Mouse (Mus musculus) common myeloid progenitor, adult 5-6 weeks (primary cell): ENCODE measurements around the gene Adgrg5. TPM values are rescaled to one million over a fixed set of nuclear protein-coding genes. Genes with fewer than 3 reads are reported as not detected.

Experiments used
- ATAC-seq: replicated peaks from 2 replicates; pipeline ENCODE4 v1.8.0; 2016; ENCODE audit warnings: low read depth, mild to moderate bottlenecking, moderate TSS enrichment, inconsistent platforms; ENCODE audit not compliant: poor library complexity, severe bottlenecking
- total RNA-seq: library from RNA; stranded (forward); fragments of 200-1000, 187-1606 nt; gene quantifications from 2 replicates; pipeline ENCODE4 v1.2.3, GENCODE M21; 2017

Adgrg5 gene
- 0.05 TPM in 1 of 2 replicates, not detected in the other for total RNA-seq

DNA sequence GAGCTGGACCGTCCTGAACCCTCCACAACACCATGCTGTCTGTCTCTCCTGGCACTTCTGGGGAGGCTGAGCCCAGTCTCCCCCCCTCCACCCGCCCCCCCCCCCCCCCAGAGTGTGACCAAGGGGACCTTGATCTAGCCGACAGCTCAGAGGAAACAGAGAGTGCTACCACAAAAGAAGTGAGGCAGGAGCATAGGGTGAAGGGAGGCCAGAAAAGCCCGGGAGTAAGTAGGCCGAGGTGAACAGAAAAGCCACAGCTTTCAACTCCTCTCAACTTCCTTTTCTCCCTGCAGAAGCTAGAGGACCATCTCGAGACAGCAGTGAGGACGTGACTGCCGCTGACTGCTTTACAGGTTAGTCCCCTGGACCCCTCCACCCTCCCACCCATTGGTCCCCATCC, at the start of gene Adgrg5:
Gene Adgrg5 (plus strand): TSS at position 290 of the 400 bp plus-strand sequence.
- peak; percentile 15 for ATAC-seq

- peak; percentile 40 for ATAC-seq
Measured at GRCm38 (mm10) chr8:94874358-94874757, 49.1 kb upstream of the Adgrg5 start.

DNA sequence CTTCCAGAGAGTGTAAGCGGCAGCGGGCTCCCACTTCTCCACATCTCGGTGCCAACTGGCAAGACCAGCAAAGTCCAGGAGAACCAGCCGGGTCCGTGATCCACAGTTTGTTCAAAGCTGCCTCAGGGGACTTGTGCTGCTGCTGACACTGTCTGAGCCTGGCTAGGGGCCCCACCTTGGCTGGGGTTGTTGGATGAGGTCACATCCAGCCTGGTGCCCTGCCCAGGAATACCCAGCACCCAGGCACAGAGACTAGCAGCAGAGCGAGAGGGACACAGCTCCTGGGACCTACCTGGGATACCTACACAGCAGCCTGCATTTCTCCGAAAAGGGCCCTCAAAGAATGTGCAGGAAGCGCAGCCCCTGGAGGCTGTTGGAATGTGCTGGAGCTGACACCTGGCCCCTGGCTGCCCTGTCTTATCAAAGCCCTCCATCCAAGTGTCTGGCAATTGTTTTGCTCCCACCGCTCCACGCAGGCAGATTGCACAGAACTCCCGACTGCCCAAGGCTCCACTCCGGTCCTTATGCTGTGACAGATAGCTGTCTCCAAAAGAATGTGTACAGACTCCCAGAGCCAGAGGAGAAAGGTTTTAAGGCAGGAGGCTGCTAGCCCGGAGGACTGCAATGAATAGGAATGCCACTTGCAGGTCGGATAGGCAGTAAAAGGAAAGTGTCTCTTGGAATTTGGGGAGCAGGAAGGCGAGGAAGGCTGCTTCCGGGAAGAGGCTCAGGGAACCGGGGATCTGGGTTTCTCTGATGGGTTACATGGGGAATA, 48.2 kb upstream of the Adgrg5 start:
- ATAC-seq: no peak

DNA sequence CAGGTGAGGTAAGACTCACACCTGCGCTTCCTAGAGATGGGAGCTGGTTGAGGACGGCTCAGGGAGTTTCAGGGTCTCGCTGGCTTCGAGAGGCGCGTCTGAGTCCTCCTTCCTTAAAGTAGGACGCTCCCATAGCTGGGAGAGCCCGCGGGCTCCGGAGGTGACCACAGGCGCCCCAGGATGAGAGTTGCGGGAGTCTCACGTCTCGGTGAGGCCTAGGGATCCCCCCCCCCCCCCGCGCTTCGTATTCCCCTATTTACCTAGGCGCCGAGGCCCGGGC, 47.7 kb upstream of the Adgrg5 start:
- ATAC-seq: no peak

GRCm38 (mm10) chr8:94876197-94876730, 47.2 kb upstream of the Adgrg5 start, which contains the start of gene Dok4:
Gene Dok4 (minus strand): TSS chr8:94876330.
- ATAC-seq: peak; percentile 74

GRCm38 (mm10) chr8:94876820-94877219, 46.7 kb upstream of the Adgrg5 start:
- ATAC-seq: no peak

GRCm38 (mm10) chr8:94880742-94881141, 42.8 kb upstream of the Adgrg5 start:
- ATAC-seq: no peak

DNA sequence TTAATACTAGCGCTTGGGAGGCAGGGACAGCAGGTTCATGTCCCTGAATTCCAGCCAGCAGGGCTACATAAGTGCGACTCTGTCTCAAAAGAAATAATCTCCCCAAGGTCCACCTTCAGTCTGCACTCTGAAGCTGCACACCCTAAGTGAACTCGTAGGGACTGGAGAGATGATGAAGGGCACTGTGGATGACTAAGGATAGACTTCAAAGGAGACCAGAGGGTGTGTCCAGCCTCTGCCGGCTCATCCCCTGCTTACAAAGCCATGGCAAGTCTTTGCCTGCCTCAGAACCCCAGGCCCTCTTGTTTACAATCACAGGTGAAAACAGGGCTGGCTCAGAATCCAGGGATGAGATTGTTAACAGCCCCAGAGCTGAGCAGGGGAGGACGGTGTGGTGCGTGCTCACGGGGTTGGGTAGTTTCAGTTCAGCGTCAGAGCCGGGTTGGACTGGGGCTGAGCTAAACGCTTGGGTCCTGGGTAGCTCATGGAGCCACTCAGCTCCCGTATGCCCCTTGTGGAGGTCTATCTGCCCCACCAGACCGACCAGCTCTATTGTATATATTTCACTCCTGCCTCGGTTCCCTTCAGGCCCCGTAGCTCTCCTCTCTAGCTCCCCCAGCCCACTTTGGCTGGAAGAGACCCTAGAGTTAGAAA, 35.0 kb upstream of the Adgrg5 start:
- peak; percentile 89 for ATAC-seq

DNA sequence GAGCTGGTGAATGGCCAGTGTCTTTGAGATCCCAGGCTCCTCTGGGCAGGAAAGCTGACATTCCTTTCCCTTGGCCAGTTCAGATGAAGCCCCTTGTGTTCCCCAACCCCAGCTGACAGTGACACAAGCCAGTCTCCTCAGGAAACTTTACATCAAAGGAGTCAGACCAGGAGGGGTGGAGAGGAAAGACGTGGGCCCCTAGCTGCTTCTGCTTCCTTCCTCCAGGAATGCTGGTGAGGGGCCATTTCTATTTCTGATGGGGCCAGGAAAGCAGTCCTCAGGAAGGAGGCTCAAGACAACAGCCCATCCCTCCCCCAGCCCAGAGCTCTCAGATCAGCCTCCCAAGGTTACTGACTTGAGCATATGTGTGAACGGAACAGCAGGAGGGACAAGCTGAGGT, 30.6 kb upstream of the Adgrg5 start:
- no peak for ATAC-seq

DNA sequence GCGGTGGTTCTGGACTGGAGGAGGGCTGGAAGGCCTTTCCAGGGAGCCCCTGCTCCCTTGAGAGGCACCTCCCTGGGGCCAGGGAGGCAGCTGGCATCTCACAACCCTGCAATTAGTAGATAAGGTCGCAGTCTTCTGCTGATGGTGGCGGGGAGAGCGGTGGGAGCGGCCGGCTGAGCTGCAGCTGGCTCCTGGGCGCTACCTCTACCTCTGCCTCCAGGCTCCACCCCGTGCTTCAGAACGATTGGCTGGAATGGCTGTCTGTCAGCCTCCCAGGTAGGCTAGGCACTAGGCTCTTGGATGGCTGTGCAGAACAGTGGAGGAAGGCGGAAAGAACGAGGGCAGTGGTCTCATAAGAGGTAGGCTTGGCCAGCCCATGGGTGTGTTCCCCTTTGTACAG, 24.2 kb upstream of the Adgrg5 start:
- peak; percentile 90 for ATAC-seq

- no peak for ATAC-seq
Measured at GRCm38 (mm10) chr8:94900617-94901016, 22.9 kb upstream of the Adgrg5 start.

- no peak for ATAC-seq
Measured at GRCm38 (mm10) chr8:94901031-94901430, 22.5 kb upstream of the Adgrg5 start.

DNA sequence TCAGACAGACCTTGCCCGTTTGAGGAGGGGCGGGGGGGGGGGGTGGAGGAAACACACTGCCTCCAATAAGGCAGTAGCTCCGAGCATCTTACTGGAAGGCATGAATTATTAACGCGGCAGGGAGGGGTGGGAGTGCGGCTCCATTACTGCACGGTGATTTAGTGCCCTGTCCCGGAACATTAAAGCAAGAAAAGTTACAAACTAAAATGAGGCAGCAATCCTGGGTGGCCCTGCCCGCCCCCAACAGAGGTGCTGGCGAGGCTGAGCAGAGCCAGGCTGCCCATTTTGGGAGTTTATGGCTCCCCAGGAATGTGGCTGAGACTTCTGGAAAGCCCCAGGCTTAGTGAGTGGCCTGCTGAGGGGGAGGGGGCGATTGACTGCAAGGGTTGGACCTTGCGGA, 19.8 kb upstream of the Adgrg5 start:
- no peak for ATAC-seq

- ATAC-seq: no peak
Measured at GRCm38 (mm10) chr8:94904450-94905175, 18.9 kb upstream of the Adgrg5 start.

- ATAC-seq: no peak
Measured at GRCm38 (mm10) chr8:94907591-94908300, 15.7 kb upstream of the Adgrg5 start.

DNA sequence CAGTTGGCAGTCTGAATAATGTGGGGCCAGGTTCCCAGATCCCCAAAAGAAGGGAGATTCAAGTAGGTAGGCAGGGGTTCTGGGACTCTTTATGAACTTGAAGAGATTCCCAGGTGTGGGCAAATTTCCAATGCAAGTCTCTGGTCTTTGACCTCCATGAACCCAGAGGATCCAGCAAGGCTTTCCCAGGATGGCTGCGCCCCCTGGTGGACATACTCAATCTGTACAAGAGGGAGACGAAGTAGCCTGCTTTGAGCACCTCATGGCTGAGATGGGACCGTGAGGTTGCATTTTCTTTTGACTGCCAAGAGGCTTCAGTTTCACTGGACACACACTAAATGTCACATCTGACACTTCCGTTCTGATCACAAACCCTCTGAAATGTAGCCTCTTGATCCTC, 14.6 kb upstream of the Adgrg5 start:
- peak; percentile 85 for ATAC-seq

DNA sequence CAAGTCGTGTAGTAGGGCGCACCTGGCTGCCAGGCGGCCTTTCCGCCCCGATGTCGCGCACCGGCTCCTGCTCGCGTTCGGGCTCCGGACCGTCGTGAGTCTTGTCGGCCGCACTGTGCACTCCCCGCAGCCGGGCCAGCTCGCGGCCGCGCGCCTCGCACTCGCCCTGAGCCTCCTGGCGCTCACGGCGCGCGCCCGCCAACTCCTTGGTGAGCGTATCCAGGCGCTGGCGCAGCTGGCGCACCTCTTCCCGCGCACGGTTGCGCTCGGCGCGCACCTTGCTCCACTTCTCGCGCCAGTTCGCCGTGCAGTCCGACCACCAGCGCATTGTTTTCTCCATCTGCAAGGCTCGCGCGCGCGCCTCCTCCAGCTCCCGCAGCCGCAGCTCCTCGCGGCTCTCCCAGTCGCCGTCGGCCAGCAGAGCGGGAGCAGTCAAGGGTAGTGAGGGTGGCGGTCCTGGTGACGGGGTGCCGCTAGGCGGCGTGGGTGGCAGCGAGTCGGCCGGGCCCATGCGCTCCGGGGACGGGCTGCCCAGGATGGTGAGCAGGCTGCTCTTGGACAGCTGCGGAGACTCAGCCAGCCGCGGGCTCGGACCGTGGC, 10.3 kb upstream of the Adgrg5 start:
- ATAC-seq: no peak

- ATAC-seq: no peak
Measured at GRCm38 (mm10) chr8:94914256-94914655, 9.2 kb upstream of the Adgrg5 start.

- ATAC-seq: no peak
Measured at GRCm38 (mm10) chr8:94914701-94915101, 8.8 kb upstream of the Adgrg5 start.
